Mouse (Mus musculus) liver, adult 2 months (tissue): ENCODE results near the gene Trub2.

ENCODE experiments used
- CTCF ChIP-seq: fragments of 200-500 bp; IDR thresholded peaks from 2 replicates; pipeline ENCODE4 v1.5.1; 2011; ENCODE audit warnings: low read depth, low read length, control low read depth
- POLR2A ChIP-seq: fragments of 200-500 bp; IDR thresholded peaks from 2 replicates; pipeline ENCODE4 v1.6.1; 2011; ENCODE audit warnings: low read length, control low read depth; ENCODE audit not compliant: insufficient read depth; ENCODE audit errors: extremely low read depth

- no peak for TF ChIP-seq POLR2A
- no peak for TF ChIP-seq CTCF
Observed at GRCm38 (mm10) chr2:29752397-29752796, 35.9 kb downstream of the Trub2 start.
